ENCODE assay signal across 20 mouse cellular contexts in genomic region chr7:126725667-126726066, GRCm38 (mm10). TPM values are rescaled to one million over a fixed set of nuclear protein-coding genes. Genes with fewer than 3 reads are reported as not detected.
DNase-seq lines count a peak whose midpoint lies in the region; ATAC-seq and TF ChIP-seq lines count a peak whose summit lies in the region.
"Had no signal": no experiment of that assay in that cellular context is flagged by ENCODE, and none has a peak within 500 bp of the region (broad histone marks: within the 10 kb centered on the region; RNA-seq: fewer than 3 reads in every experiment).

No protein-coding gene starts in this region.

- H3K36me3 ChIP-seq in megakaryocyte, embryonic 14.5 days (replicated peaks; ENCODE audit: low read length) = no peaks in the 10 kb centered on the region
- H3K36me3 ChIP-seq: embryonic facial prominence, embryonic 12.5 days; forebrain, embryonic 12.5 days; G1E; heart, embryonic 15.5 days; hindbrain, embryonic 13.5 days had no signal

- TF ChIP-seq CTCF in bone marrow, adult 2 months (IDR thresholded peaks at IDR 0.05; ENCODE audit: control insufficient read depth, insufficient read depth, low read length) = no peak

- peaks cover 2% of the 10 kb centered on the region for H3K27me3 ChIP-seq in megakaryocyte, embryonic 14.5 days (replicated peaks)
- H3K27me3 ChIP-seq: embryonic facial prominence, embryonic 12.5 days; forebrain, embryonic 12.5 days; heart, embryonic 15.5 days; hindbrain, embryonic 13.5 days had no signal

- H3K27ac ChIP-seq in bone marrow, adult 2 months (ENCODE audit: control insufficient read depth, insufficient read depth, low read depth, low read length, poor library complexity) = peak overlapping the region; percentile 0; the same call in 1 of the 2 replicates
- H3K27ac ChIP-seq: embryonic facial prominence, embryonic 12.5 days; forebrain, embryonic 12.5 days; heart, adult 2 months; heart, embryonic 15.5 days; hindbrain, embryonic 13.5 days had no signal

- no peak for TF ChIP-seq POLR2A in bone marrow, adult 2 months (IDR thresholded peaks at IDR 0.05; ENCODE audit: borderline replicate concordance, control insufficient read depth, low read depth, low read length)

- no peaks in the 10 kb centered on the region; the same call in 1 of the 2 replicates for H3K4me1 ChIP-seq in bone marrow, adult 2 months (ENCODE audit: control insufficient read depth, insufficient read depth, low read length)
- peaks cover 21% of the 10 kb centered on the region for H3K4me1 ChIP-seq in megakaryocyte, embryonic 14.5 days
- H3K4me1 ChIP-seq: embryonic facial prominence, embryonic 12.5 days; forebrain, embryonic 12.5 days; heart, embryonic 15.5 days; hindbrain, embryonic 13.5 days had no signal

- DNase-seq in cerebellum, adult 8-10 months = no peak
- DNase-seq in c-Kit-positive CD71-positive TER-119-positive erythroid progenitor cells, embryonic 14.5 days (ENCODE audit: low spot score) = no peak
- no peak for DNase-seq in left cerebral cortex, adult 18-20 months (ENCODE audit: low spot score in 2 of 2)
- DNase-seq: adrenal gland, postnatal 10 days; B cell, adult 2 months; cerebellum, adult 2 months; cerebellum, postnatal 14 days; gastrocnemius, postnatal 10 days; heart, adult 2 months; heart, postnatal 14 days had no signal

- 26% methylated on average over 5 of the region's 5 CpGs for WGBS in bone marrow, adult 2 months

- peaks cover 15% of the 10 kb centered on the region for H3K9me3 ChIP-seq in megakaryocyte, embryonic 14.5 days
- H3K9me3 ChIP-seq: embryonic facial prominence, embryonic 12.5 days; G1E; heart, embryonic 15.5 days had no signal

- no peak overlapping the region for H3K4me3 ChIP-seq in bone marrow, adult 2 months (replicated peaks; ENCODE audit: control insufficient read depth, low read depth, low read length)
- peak overlapping the region; percentile 50 for H3K4me3 ChIP-seq in megakaryocyte, embryonic 14.5 days (replicated peaks)
- H3K4me3 ChIP-seq: embryonic facial prominence, embryonic 12.5 days; forebrain, embryonic 12.5 days; heart, adult 2 months; heart, embryonic 15.5 days; hindbrain, embryonic 13.5 days had no signal

- ATAC-seq in common myeloid progenitor, adult 5-6 weeks (replicated peaks; ENCODE audit: low read depth, poor library complexity, severe bottlenecking) = peak; percentile 55; the same call in 1 of the 2 replicates
- ATAC-seq: CD4-positive, CD25-positive, alpha-beta regulatory T cell, adult 4 months; forebrain, embryonic 16.5 days had no signal

RNA-seq across cellular contexts. Expression of gene Coro1a, which starts 18.1 kb away (rescaled TPM):
- polyA plus RNA-seq in bone marrow, adult 2 months (2011; ENCODE audit: insufficient read depth, insufficient read length, low replicate concordance, missing spikeins) = 370 and 776 TPM in 2 replicates
- 301 and 302 TPM in 2 replicates for total RNA-seq in common myeloid progenitor, adult 5-6 weeks (2017)
- polyA plus RNA-seq in megakaryocyte, embryonic 14.5 days (2012; ENCODE audit: insufficient read depth, low replicate concordance) = 1,070 and 1,578 TPM in 2 replicates
- total RNA-seq in left cerebral cortex, adult 18-20 months (2021) = 100 to 1,000 TPM; 161 to 166 TPM

RNA-seq across cellular contexts. Expression of gene Slx1b, which starts 30.1 kb away (rescaled TPM):
- polyA plus RNA-seq in bone marrow, adult 2 months (2011; ENCODE audit: insufficient read depth, insufficient read length, low replicate concordance, missing spikeins) = 5.0 and 11.1 TPM in 2 replicates
- total RNA-seq in common myeloid progenitor, adult 5-6 weeks (2017) = 3.4 and 6.0 TPM in 2 replicates
- polyA plus RNA-seq in megakaryocyte, embryonic 14.5 days (2012; ENCODE audit: insufficient read depth, low replicate concordance) = 7.3 and 9.7 TPM in 2 replicates
- 10 to 100 TPM; 14.5 to 15.1 TPM for total RNA-seq in left cerebral cortex, adult 18-20 months (2021)

RNA-seq across cellular contexts. Expression of gene Bola2, which starts 30.5 kb away (rescaled TPM):
- polyA plus RNA-seq in bone marrow, adult 2 months (2011; ENCODE audit: insufficient read depth, insufficient read length, low replicate concordance, missing spikeins) = 77.8 and 182 TPM in 2 replicates
- total RNA-seq in common myeloid progenitor, adult 5-6 weeks (2017) = 119 and 144 TPM in 2 replicates
- 185 and 696 TPM in 2 replicates for polyA plus RNA-seq in megakaryocyte, embryonic 14.5 days (2012; ENCODE audit: insufficient read depth, low replicate concordance)
- total RNA-seq in left cerebral cortex, adult 18-20 months (2021) = 10 to 100 TPM; 90.5 to 94.8 TPM

RNA-seq across cellular contexts. Expression of gene Mapk3, which starts 33.7 kb away (rescaled TPM):
- polyA plus RNA-seq in bone marrow, adult 2 months (2011; ENCODE audit: insufficient read depth, insufficient read length, low replicate concordance, missing spikeins) = 78.4 and 117 TPM in 2 replicates
- 23.0 and 28.2 TPM in 2 replicates for total RNA-seq in common myeloid progenitor, adult 5-6 weeks (2017)
- 213 and 289 TPM in 2 replicates for polyA plus RNA-seq in megakaryocyte, embryonic 14.5 days (2012; ENCODE audit: insufficient read depth, low replicate concordance)
- 100 to 1,000 TPM; 157 to 208 TPM for total RNA-seq in left cerebral cortex, adult 18-20 months (2021)

RNA-seq across cellular contexts. Expression of gene Gdpd3, which starts 40.5 kb away (rescaled TPM):
- 20.1 and 40.1 TPM in 2 replicates for polyA plus RNA-seq in bone marrow, adult 2 months (2011; ENCODE audit: insufficient read depth, insufficient read length, low replicate concordance, missing spikeins)
- total RNA-seq in common myeloid progenitor, adult 5-6 weeks (2017) = 2.3 and 5.1 TPM in 2 replicates
- 3.4 TPM in 1 of 2 replicates, not detected in the other for polyA plus RNA-seq in megakaryocyte, embryonic 14.5 days (2012; ENCODE audit: insufficient read depth, low replicate concordance)
- total RNA-seq in left cerebral cortex, adult 18-20 months (2021) = 1 to 10 TPM; 1.3 to 3.5 TPM
